26 mouse cellular contexts compared by ENCODE assay signal in the genomic region with DNA sequence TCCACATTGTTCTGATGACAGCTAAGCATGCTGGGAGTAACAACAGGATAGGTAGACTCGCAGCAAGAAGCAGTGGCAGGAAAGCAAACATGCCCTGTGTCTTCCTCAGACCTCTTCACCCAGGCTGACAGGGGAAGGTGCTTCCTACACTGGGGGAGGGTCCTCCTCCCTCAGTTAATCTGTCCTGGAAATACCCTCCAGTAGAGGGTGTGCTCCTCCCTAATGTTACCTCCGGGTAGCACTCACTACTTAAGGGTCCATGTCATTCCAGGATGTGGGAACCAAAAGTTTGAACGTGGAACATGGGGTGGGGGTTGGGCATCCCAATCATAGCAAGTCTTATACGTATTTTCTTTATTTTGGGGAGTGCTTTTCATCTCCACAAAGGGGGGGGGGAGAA. TPM values are rescaled to one million over a fixed set of nuclear protein-coding genes. Genes with fewer than 3 reads are reported as not detected.
A peak's percentile ranks its signal among the peaks of the same experiment; 100 is the strongest.
DNase-seq lines count a peak whose midpoint lies in the region; TF ChIP-seq lines count a peak whose summit lies in the region.
"Had no signal": no experiment of that assay in that cellular context is flagged by ENCODE, and none has a peak within 500 bp of the region (broad histone marks: within the 10 kb centered on the region; RNA-seq: fewer than 3 reads in every experiment).

No protein-coding gene starts in this region.

- H3K9ac ChIP-seq in CH12.LX (ENCODE audit: insufficient read depth, low read depth) = no peak overlapping the region
- H3K9ac ChIP-seq: forebrain, embryonic 13.5 days; hindbrain, embryonic 14.5 days had no signal

- TF ChIP-seq EP300 in CH12.LX (IDR thresholded peaks at IDR 0.05; ENCODE audit: low read length) = no peak

- peak; percentile 20 for DNase-seq in heart, embryonic 10.5 days (ENCODE audit: low spot score)
- DNase-seq in heart, postnatal 36 days = no peak
- no peak for DNase-seq in CH12.LX (ENCODE audit: extremely low read depth)
- peak; percentile 56 for DNase-seq in ES-CJ7 (ENCODE audit: low read depth, low spot score)
- no peak for DNase-seq in right cerebral cortex, adult 2 months (ENCODE audit: low spot score in 2 of 2)
- DNase-seq in testis, postnatal 14 days (ENCODE audit: low spot score) = no peak
- DNase-seq: adrenal gland, postnatal 10 days; adrenal gland, postnatal 36 days; B cell, adult 2 months; cerebellum, adult 18-20 months; cerebellum, adult 9-10 months; cerebellum, postnatal 14 days; gastrocnemius, postnatal 10 days; gastrocnemius, postnatal 36 days; heart, postnatal 10 days; heart, postnatal 4 days; kidney, adult 11 months; kidney, adult 8-10 months had no signal

- no peak; the same call in 1 of the 2 replicates for TF ChIP-seq RAD21 in CH12.LX (IDR thresholded peaks at IDR 0.05; ENCODE audit: low read depth, low read length)

- no peak for TF ChIP-seq POLR2A in CH12.LX (IDR thresholded peaks at IDR 0.05; ENCODE audit: low read depth, low read length)

- H3K4me3 ChIP-seq in heart, embryonic 10.5 days = no peak overlapping the region
- no peak overlapping the region for H3K4me3 ChIP-seq in CH12.LX (replicated peaks in 1 of 3; ENCODE audit: low read depth in 2 of 3, low read length in 2 of 3, poor library complexity in 1 of 3)
- H3K4me3 ChIP-seq: forebrain, embryonic 10.5 days; forebrain, embryonic 13.5 days had no signal

- H3K4me2 ChIP-seq in CH12.LX (ENCODE audit: insufficient read depth, low read depth, poor library complexity, severe bottlenecking) = no peak overlapping the region
- H3K4me2 ChIP-seq: forebrain, embryonic 13.5 days; heart, embryonic 11.5 days; hindbrain, embryonic 14.5 days had no signal

- peaks cover 8% of the 10 kb centered on the region for H3K4me1 ChIP-seq in heart, embryonic 10.5 days
- H3K4me1 ChIP-seq in CH12.LX (ENCODE audit: control insufficient read depth in 1 of 2, insufficient read depth in 2 of 2) = peaks cover 0 to 2% of the 10 kb centered on the region in 2 experiments; a peak in 1 of 4 replicates

- H3K36me3 ChIP-seq in heart, embryonic 10.5 days = no peaks in the 10 kb centered on the region
- H3K36me3 ChIP-seq in CH12.LX (replicated peaks in 1 of 2; ENCODE audit: control insufficient read depth in 1 of 2, insufficient read depth in 1 of 2, low read length in 1 of 2) = no peaks in the 10 kb centered on the region
- H3K36me3 ChIP-seq: forebrain, embryonic 10.5 days; G1E had no signal

- in situ Hi-C loops in CH12.LX (cut with MboI; ENCODE audit: low pct_ligation_motif_present, low pct_unique_long_range_greater_than_20kb, low sequenced_read_pairs) = no loop called here

- dilution Hi-C loops in CH12.LX (cut with MboI; ENCODE audit: extremely low pct_ligation_motif_present, extremely low pct_unique_long_range_greater_than_20kb, low sequenced_read_pairs) = no loop called here

- WGBS in heart, embryonic 10.5 days = 51% methylated on average over 4 of the region's 4 CpGs

- 0 out of 2 replicates have a peak, but pooled peaks cover 7% of the 10 kb centered on the region for H3K27me3 ChIP-seq in heart, embryonic 10.5 days (ENCODE audit: insufficient read depth, poor library complexity, severe bottlenecking)
- no peaks in the 10 kb centered on the region for H3K27me3 ChIP-seq in CH12.LX (replicated peaks)
- H3K27me3 ChIP-seq: forebrain, embryonic 13.5 days; Patski had no signal

- intact Hi-C loops in heart, postnatal 36 days (cut with DNase I) = no loop called here

- H3K27ac ChIP-seq in heart, embryonic 10.5 days = no peak overlapping the region
- H3K27ac ChIP-seq in CH12.LX (ENCODE audit: insufficient read depth, low read depth) = no peak overlapping the region
- H3K27ac ChIP-seq: forebrain, embryonic 10.5 days; forebrain, embryonic 13.5 days; hindbrain, embryonic 14.5 days; hindbrain, postnatal 0 days had no signal

- TF ChIP-seq CTCF in CH12.LX (conservative IDR thresholded peaks at IDR 0.05 in 1 of 2, IDR thresholded peaks at IDR 0.05 in 1 of 2; ENCODE audit: low read depth in 2 of 2, low read length in 2 of 2) = no peak

- no peaks in the 10 kb centered on the region for H3K9me3 ChIP-seq in heart, embryonic 10.5 days
- H3K9me3 ChIP-seq in CH12.LX (replicated peaks; ENCODE audit: low read length) = peaks cover under 1% of the 10 kb centered on the region
- H3K9me3 ChIP-seq: forebrain, embryonic 10.5 days; forebrain, embryonic 13.5 days; G1E had no signal

- H3K79me2 ChIP-seq in CH12.LX (replicated peaks; ENCODE audit: control insufficient read depth, extremely low read depth, insufficient read depth, poor library complexity, severe bottlenecking) = no peaks in the 10 kb centered on the region

TF ChIP-seq in CH12.LX, 34 proteins besides CTCF, POLR2A, EP300 and RAD21:
- TF ChIP-seq ETS1 (conservative IDR thresholded peaks at IDR 0.05; ENCODE audit: low read depth, low read length) (no peak), CHD2 (IDR thresholded peaks at IDR 0.05; ENCODE audit: low read length) (0 out of 2 replicates have a peak, but pooled peaks have one; percentile 15)

RNA-seq across cellular contexts. Expression of a gene that starts 5.4 kb away (rescaled TPM):
- polyA plus RNA-seq in heart, embryonic 10.5 days (2016; fragmentation: Nextera tagmentation; extraction: Ambion mirVana) = 0.99 and 1.6 TPM in 2 replicates
- total RNA-seq in heart, postnatal 36 days (2021) = under 1 TPM; 0.43 to 0.44 TPM
- total RNA-seq in CH12.LX (2012; rRNA removed) (7.7 and 17.4 TPM in 2 replicates), CH12.LX (2014; rRNA removed) (12.2 and 12.9 TPM in 2 replicates)
- 14.2 and 16.5 TPM in 2 replicates for polyA plus RNA-seq in CH12.LX (2012; ENCODE audit: insufficient read length, low read depth)
- total RNA-seq: granulocyte monocyte progenitor cell, adult 5-6 weeks had no signal
- polyA plus RNA-seq: G1E had no signal

Comparison
In these comparisons a context has a peak if more than half of its experiments do, and no peak if none do; other contexts are left out.
1. DNase-seq: peak in heart, embryonic 10.5 days (single experiment) and ES-CJ7 (single experiment); none in heart, postnatal 36 days (0 of 2), CH12.LX (single experiment), right cerebral cortex, adult 2 months (0 of 2) and testis, postnatal 14 days (single experiment).
2. RNA of a gene that starts 5.4 kb away (total RNA-seq): 7.7 to 17.4 TPM in CH12.LX; 0.43 to 0.44 TPM in heart, postnatal 36 days; every median in the first group is over 4 times any median in the second.